In the genomic region with DNA sequence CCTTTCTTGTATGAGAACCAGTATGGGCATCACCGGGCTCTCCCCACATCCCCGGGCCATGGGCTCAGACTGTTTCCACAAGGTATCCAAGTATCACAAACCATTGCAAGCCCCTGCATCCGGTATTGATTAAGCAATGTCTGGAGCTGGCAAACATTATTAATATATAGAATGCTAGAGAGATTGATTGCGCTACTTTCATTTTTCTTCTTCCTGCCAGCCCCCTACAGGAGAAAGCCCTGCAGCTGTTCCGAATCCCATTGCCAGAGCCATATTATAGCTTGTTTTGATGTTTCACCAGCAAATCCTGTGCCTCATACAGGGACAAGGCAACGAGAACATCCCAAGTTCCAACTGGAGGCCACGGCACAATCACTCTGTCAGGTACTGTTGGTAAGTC, we compare ENCODE assay signal across 13 mouse cellular contexts.
DNase-seq lines count a peak whose midpoint lies in the region; ATAC-seq lines count a peak whose summit lies in the region.
"Had no signal": no experiment of that assay in that cellular context is flagged by ENCODE, and none has a peak within 500 bp of the region (broad histone marks: within the 10 kb centered on the region; RNA-seq: fewer than 3 reads in every experiment).

No protein-coding gene starts in this region.

- no peak overlapping the region for H3K4me2 ChIP-seq in neural tube, embryonic 12.5 days (replicated peaks)
- H3K4me2 ChIP-seq in neural tube, embryonic 15.5 days = no peak overlapping the region
- peak overlapping the region; percentile 51 for H3K4me2 ChIP-seq in limb, embryonic 13.5 days (replicated peaks)
- H3K4me2 ChIP-seq: forebrain, embryonic 13.5 days; heart, embryonic 13.5 days; hindbrain, embryonic 12.5 days had no signal

- ATAC-seq in neural tube, embryonic 12.5 days (ENCODE audit: low FRiP score, low read depth) = peak; percentile 41; the same call in 1 of the 2 replicates
- no peak for ATAC-seq in neural tube, embryonic 15.5 days (ENCODE audit: low FRiP score)
- ATAC-seq in limb, embryonic 13.5 days (ENCODE audit: low FRiP score, low read depth) = no peak
- ATAC-seq in granulocyte monocyte progenitor cell, adult 5-6 weeks (replicated peaks; ENCODE audit: poor library complexity, severe bottlenecking) = no peak
- ATAC-seq: hindbrain, embryonic 16.5 days; inflammation-experienced regulatory T-cells, adult 6 months had no signal

- no peaks in the 10 kb centered on the region for H3K36me3 ChIP-seq in neural tube, embryonic 12.5 days
- H3K36me3 ChIP-seq in neural tube, embryonic 15.5 days = no peaks in the 10 kb centered on the region
- no peaks in the 10 kb centered on the region for H3K36me3 ChIP-seq in limb, embryonic 10.5 days
- no peaks in the 10 kb centered on the region for H3K36me3 ChIP-seq in limb, embryonic 13.5 days
- H3K36me3 ChIP-seq: G1E; heart, embryonic 13.5 days; hindbrain, embryonic 12.5 days had no signal

- no peaks in the 10 kb centered on the region for H3K4me1 ChIP-seq in neural tube, embryonic 12.5 days
- H3K4me1 ChIP-seq in neural tube, embryonic 15.5 days = no peaks in the 10 kb centered on the region; the same call in 1 of the 2 replicates
- peaks cover 70% of the 10 kb centered on the region for H3K4me1 ChIP-seq in limb, embryonic 10.5 days
- peaks cover 52% of the 10 kb centered on the region for H3K4me1 ChIP-seq in limb, embryonic 13.5 days
- H3K4me1 ChIP-seq: forebrain, embryonic 13.5 days; heart, embryonic 13.5 days; hindbrain, embryonic 12.5 days had no signal

- no peaks in the 10 kb centered on the region for H3K27me3 ChIP-seq in neural tube, embryonic 12.5 days (replicated peaks)
- H3K27me3 ChIP-seq in neural tube, embryonic 15.5 days (replicated peaks) = no peaks in the 10 kb centered on the region
- H3K27me3 ChIP-seq in limb, embryonic 10.5 days (ENCODE audit: low read depth, poor library complexity, severe bottlenecking) = peaks cover 14% of the 10 kb centered on the region; the same call in 1 of the 2 replicates
- H3K27me3 ChIP-seq in limb, embryonic 13.5 days = peaks cover 21% of the 10 kb centered on the region
- H3K27me3 ChIP-seq: forebrain, embryonic 13.5 days; hindbrain, embryonic 12.5 days had no signal

- no peak overlapping the region for H3K9ac ChIP-seq in neural tube, embryonic 12.5 days
- no peak overlapping the region for H3K9ac ChIP-seq in neural tube, embryonic 15.5 days (replicated peaks)
- H3K9ac ChIP-seq in limb, embryonic 13.5 days = no peak overlapping the region
- H3K9ac ChIP-seq: forebrain, embryonic 13.5 days; heart, embryonic 13.5 days; hindbrain, embryonic 12.5 days had no signal

- H3K4me3 ChIP-seq in neural tube, embryonic 12.5 days = no peak overlapping the region
- H3K4me3 ChIP-seq in neural tube, embryonic 15.5 days (replicated peaks) = no peak overlapping the region
- no peak overlapping the region for H3K4me3 ChIP-seq in limb, embryonic 10.5 days
- H3K4me3 ChIP-seq in limb, embryonic 13.5 days = no peak overlapping the region
- H3K4me3 ChIP-seq: forebrain, embryonic 13.5 days; heart, embryonic 13.5 days; hindbrain, embryonic 12.5 days had no signal

- 60% methylated on average over 7 of the region's 7 CpGs for WGBS in neural tube, embryonic 12.5 days
- whole genome bisulfite sequencing in neural tube, embryonic 15.5 days = 59% methylated on average over 7 of the region's 7 CpGs
- 44% methylated on average over 7 of the region's 7 CpGs for WGBS in limb, embryonic 10.5 days
- 28% methylated on average over 7 of the region's 7 CpGs for WGBS in limb, embryonic 13.5 days

- H3K27ac ChIP-seq in neural tube, embryonic 12.5 days = no peak overlapping the region
- H3K27ac ChIP-seq in neural tube, embryonic 15.5 days (replicated peaks) = no peak overlapping the region
- peak overlapping the region; percentile 57; the same call in 1 of the 2 replicates for H3K27ac ChIP-seq in limb, embryonic 10.5 days
- no peak overlapping the region for H3K27ac ChIP-seq in limb, embryonic 13.5 days
- H3K27ac ChIP-seq: forebrain, embryonic 13.5 days; heart, embryonic 13.5 days; hindbrain, embryonic 12.5 days had no signal

- H3K9me3 ChIP-seq in neural tube, embryonic 12.5 days = no peaks in the 10 kb centered on the region
- no peaks in the 10 kb centered on the region for H3K9me3 ChIP-seq in neural tube, embryonic 15.5 days (replicated peaks)
- H3K9me3 ChIP-seq in limb, embryonic 10.5 days (replicated peaks) = no peaks in the 10 kb centered on the region
- no peaks in the 10 kb centered on the region for H3K9me3 ChIP-seq in limb, embryonic 13.5 days
- H3K9me3 ChIP-seq: forebrain, embryonic 13.5 days; heart, embryonic 13.5 days; hindbrain, embryonic 12.5 days had no signal

- peak; percentile 55 for DNase-seq in limb, embryonic 10.5 days (ENCODE audit: low spot score)
- DNase-seq in cerebellum, adult 11-12 months = no peak
- DNase-seq: adrenal gland, adult 8-10 months had no signal
